Mouse (Mus musculus) cerebellum, adult 2 months (tissue): ENCODE data around the gene Lexm.

Source experiments
- CTCF ChIP-seq: fragments of 200-500 bp; IDR thresholded peaks from 2 replicates; pipeline ENCODE4 v1.5.1; 2011; ENCODE audit warnings: low read depth, mild to moderate bottlenecking, control low read depth, low read length, moderate library complexity, borderline replicate concordance; ENCODE audit not compliant: insufficient read depth
- POLR2A ChIP-seq: fragments of 200-500 bp; IDR thresholded peaks from 2 replicates; pipeline ENCODE4 v1.6.1; 2011; ENCODE audit warnings: low read length, control low read depth, borderline replicate concordance; ENCODE audit not compliant: insufficient read depth

GRCm38 (mm10) chr4:106650833-106651527 is 33.9 kb upstream of the Lexm start, which contains the start of gene Pars2:
- TF ChIP-seq POLR2A, result peak; percentile 94
- TF ChIP-seq CTCF, result no peak
